Mouse (Mus musculus): ENCODE measurements around the gene Ogdh.
"Not testable (repeated sequence)": the region's sequence is repeated elsewhere in the genome, so short reads cannot be mapped to it uniquely, and the experiment has no call there.

Gene Ogdh

DNA sequence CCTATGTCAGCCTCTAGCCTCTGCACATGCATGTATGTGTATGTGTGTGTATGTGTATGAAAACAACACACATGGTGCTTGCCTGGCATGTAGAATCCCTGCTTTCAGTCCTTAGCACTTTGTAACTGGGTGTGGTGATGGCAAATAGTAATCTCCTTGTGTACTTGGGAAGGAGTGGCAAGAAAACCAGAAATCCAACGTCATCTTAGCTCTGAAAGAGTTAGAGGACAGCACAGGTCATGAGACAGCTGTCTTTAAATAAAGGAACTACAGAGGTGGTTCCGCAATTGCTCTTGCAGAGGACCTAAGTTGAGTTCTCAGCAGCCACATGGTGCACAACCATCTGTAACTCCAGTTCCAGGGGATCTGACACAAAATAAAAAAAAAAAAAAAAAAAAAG is 8.0 kb downstream of the Ogdh start:
- no peak for DNase-seq

DNA sequence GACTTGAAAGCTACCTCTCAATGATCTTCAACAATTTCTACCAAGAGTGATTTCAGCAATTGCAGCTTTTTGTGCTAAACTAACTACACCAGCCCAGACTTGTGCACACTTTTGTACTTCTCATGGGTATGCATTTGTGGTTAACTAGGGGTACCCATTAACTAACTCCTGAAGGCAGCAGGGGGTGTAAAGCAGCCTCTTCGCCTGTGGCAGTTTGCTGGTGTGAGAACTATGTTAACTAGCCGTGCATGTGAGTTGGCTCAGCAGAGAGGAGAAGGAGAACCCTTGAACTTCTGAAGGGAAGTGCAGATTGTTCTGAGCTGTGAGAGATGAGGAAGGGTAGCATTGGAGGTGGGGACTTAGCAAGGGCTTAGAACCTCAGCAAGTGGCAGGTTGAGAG is 11.4 kb downstream of the Ogdh start:
- no peak for DNase-seq

GRCm38 (mm10) chr11:6305943-6306430 is 14.6 kb downstream of the Ogdh start:
- no peak for DNase-seq

GRCm38 (mm10) chr11:6308181-6308580 is 16.7 kb downstream of the Ogdh start:
- no peak for DNase-seq

GRCm38 (mm10) chr11:6313874-6314406 is 22.5 kb downstream of the Ogdh start:
- DNase-seq: no peak

- no peak for DNase-seq
Observed at GRCm38 (mm10) chr11:6316821-6317220, 25.4 kb downstream of the Ogdh start.

DNA sequence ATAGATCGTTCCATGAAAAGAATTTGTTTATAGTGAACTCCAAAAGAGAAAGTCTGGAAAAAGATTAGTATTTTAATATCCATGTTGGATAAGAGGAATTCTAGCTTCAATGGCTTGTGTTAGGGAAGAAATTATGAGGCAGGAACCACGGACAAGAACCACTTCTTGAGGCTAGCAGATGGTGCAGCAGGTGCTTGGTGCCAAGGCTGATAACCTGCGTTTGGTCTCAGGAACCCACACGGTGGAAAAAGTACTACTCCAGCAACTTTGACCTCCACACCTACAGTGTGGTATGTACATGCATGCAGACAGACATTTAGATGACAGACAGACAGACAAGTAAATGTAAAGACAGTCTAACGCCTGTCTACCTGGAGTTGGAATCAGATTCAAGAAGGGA is 27.1 kb downstream of the Ogdh start:
- DNase-seq: no peak

- no peak for DNase-seq
Observed at GRCm38 (mm10) chr11:6319374-6319773, 27.9 kb downstream of the Ogdh start.

DNA sequence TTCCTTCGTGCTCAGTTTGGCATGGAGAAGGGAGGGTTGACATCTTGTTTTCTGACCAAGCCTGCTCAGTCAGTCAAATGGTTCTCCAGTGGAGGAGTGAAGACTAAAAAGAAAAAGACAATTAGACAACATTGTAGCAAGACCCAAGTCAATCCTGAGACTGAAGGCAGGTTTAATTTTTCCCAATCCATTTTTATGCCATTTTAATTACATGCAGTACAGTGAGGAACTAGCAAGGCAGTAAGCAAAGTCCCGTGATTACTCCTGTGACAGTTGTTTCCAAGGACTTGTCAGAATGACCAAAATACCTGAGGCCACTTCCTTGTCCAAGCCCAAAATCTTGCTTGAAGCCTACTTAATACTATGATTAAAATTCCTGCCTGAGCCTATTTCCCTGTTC is 30.7 kb downstream of the Ogdh start:
- DNase-seq: no peak

DNA sequence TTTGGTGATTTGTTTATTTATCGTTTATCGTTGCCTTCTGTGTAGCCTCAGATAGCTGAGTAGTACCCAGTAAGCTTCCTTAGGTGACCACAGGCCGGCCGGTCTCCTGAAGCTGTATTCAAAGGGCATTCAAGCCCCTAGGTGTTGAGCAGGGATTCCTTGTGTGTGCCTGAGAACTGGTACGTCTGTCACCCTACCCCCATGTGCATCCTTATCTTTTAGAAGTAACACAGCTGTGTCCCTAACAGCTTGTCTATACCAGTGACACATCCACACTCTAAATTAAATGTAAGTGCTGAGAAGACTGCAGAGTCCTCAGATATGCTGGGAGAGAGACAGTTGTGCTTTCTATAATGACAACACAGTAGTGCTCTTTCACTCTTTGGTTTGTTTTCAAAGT is 31.9 kb downstream of the Ogdh start:
- no peak for DNase-seq

- no peak for DNase-seq
Observed at GRCm38 (mm10) chr11:6331256-6331655, 39.8 kb downstream of the Ogdh start.

DNA sequence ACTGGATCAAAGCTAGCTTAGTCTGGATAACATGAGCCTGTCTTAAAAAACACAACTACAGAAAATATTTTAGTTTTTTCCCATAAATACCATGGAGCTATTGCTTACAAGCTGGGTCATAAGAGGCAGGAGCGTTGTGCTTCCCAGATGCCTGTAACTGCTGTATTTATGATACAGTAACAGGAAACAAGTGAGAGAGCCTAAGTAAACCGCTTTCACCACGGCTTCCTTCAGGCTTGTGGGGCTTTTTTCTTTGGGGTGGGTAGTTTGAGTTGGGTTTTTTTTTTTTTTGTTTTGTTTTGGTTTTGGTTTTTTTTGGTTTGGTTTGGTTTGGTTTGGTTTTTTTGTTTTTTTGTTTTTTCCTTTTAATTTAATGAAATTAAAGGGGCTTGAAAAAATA is 41.2 kb downstream of the Ogdh start:
- DNase-seq: no peak

- DNase-seq: no peak
Observed at GRCm38 (mm10) chr11:6333403-6333802, 42.0 kb downstream of the Ogdh start.

DNA sequence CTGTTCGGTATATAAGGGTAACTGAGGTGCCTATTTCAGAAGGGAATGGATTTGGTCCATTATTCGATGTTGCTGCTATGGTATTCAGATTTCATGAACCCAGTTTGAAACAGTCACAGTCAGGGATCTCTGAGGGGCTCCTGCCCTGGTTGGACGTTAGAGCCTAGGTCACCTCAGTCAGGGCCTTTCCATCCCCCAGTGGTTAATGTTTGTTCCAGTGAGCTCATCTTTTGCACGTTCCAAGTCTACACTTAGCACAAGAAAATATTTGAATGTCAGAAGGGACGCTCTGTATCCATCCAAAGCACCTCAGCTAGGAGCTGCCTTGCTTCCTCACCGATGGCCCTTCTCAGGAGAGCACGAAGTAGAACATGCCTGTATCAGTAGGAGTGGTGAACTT is 43.9 kb downstream of the Ogdh start:
- no peak for DNase-seq

DNA sequence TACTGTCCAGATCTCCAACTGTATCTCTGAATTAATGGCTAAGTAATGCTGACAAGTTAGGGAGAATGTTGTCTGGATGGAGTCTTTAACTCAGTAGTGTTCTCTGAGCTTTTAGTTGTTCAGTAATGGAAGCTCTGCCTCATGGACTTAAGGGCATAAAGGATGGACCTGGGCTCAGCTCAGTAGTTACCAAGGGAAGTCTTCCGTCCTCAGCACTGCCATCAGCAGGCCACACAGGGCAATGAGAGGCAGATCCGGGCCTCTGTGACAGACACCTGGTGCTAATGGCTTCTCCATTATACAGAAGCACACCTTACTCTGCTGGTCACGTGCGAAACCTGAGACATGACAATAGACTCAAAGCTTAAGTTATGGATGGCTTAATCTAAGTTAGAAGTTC is 45.3 kb downstream of the Ogdh start:
- DNase-seq: no peak

DNA sequence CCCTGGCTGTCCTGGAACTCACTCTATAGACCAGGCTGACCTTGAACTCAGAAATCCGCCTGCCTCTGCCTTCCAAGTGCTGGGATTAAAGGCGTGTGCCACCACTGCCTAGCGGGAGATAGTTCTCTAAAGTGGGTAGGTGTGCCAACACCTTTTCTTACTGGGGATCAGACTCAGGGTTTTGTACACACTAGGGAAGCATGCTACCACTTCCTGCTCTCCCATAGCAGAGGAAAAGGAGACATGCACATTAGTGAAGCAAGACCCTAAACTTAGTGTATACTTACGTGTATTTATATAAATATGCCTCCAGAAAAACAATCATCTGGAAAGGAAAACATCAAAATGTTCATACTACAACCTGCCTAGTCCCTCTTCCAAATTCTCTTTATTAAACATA is 54.5 kb downstream of the Ogdh start:
- DNase-seq: no peak

GRCm38 (mm10) chr11:6346966-6347365 is 55.5 kb downstream of the Ogdh start:
- no peak for DNase-seq

DNA sequence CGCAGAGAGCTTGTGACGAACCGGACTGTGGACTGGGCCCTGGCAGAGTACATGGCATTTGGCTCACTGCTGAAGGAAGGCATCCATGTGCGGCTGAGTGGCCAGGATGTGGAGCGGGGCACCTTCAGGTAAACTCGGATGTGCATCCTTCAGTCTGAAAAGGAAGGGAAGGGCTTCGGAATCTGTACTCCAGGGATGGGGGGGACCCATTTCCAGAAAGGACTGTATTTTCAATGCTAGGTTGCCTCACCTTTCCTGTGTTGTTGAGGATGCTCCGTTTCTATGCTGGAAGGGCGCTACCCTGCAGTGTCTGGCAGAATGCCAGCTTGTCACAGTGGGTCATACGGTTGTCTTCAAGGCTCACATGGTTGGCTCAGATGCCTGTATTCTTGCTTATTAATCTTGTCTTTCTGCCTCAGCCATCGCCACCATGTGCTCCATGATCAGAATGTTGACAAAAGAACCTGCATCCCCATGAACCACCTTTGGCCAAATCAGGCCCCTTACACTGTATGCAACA is 57.3 kb downstream of the Ogdh start:
- no peak for DNase-seq

DNA sequence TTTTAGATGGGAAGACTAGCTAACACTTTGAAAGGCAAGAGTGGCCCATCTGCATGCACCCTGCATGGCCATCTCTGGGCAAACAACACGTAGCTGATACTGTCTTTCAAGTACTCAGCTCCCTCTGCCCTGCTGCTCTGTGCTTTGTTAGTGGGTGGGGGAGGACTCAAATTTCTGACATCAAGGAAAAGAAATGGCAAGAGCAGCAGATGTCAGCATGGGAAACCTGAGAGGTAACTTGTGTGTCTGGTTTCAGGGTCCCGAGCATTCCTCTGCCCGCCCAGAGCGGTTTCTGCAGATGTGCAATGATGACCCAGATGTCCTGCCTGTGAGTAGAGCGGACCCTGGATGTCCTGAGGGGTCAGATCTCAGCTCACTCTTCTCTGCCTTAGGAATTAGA is 58.2 kb downstream of the Ogdh start:
- DNase-seq: no peak

DNA sequence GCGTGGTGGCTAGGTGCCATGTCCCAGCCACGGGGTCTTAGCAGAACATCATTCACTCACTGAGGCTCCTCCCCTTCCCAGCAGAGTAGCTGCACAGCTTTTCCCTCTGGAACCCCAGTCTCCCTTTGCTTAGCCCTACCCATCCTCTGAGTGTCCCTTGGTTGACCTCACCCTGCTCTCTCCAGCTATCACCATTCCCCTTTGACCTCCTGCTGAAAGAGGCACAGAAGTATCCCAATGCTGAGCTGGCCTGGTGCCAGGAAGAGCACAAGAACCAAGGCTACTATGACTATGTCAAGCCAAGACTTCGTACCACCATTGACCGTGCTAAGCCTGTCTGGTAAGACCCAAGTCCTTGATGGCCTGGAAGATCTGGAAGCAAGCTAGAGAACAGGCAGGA is 63.7 kb downstream of the Ogdh start:
- DNase-seq: no peak

DNA sequence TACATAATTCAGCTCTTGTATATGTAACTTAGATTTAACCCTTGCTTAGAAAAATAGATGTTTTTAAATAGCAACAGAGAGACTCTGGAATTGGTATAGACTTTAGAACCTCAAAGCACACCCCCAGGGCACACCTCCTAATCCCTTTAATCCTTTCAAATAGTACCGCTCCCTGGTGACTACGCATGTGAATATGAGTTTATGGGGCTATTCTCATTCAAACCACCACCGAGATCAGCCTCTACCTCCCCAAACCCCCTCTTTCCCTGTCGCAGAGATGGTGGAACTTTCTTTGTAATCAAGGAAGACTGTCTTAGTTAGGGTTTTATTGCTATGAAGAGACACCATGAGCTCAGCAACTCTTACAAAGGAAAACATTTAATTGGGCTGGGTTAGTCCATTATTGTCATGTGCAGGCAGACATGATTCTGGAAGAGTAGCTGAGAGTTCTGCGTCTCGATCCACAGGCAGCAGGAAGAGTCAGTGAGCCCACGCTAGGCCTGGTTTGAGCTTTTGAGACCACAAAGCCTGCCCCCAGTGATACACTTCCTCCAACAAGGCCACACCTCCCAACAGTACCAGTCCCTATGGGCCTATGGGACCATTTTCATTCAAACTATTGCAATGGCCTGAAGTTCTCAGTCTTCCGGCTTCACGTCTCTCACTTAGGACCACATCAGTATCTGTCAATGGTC is 73.3 kb downstream of the Ogdh start:
- no peak for DNase-seq

GRCm38 (mm10) chr11:6365885-6366284 is 74.5 kb downstream of the Ogdh start:
- DNase-seq: peak; percentile 81 to 84

DNA sequence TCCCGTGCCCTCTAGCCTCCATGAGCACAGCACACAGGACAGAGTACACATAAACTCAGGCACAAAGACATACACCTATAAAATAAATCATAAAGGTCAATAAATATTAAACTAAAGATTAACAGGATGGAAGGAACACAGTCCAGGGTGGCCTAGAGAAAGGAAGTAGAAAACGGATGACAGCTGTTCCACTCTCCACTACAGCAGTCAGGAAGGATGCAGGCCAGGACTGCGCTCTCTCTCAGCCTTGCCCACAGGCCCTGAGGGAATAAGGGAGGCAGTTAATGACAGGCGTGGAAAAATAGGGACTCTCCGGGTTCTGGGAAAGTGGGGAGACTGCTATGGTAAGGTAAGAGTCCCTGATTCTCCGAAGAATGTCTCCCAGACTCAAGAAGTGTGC is 75.0 kb downstream of the Ogdh start:
- DNase-seq: no peak

DNA sequence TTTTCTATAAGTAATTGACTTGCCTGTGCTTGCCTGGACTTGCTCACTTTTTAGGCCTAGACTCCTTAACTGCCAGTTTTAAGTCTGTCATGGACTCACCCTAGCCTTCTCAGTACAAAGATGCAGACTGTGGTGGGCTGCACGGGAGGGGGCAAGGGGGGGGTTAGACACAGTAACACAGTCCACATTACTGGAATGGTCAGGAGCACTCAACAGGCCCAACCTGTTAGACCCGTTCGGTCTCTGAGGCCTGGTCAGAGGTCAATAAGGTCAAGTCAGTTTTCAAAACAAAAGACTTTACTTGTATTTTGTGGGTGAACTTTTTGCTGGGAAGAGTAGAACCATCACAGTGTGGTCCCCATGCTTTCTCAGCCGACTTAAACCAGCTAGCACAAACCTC is 75.7 kb downstream of the Ogdh start:
- DNase-seq: no peak

GRCm38 (mm10) chr11:6367986-6368385 is 76.6 kb downstream of the Ogdh start:
- DNase-seq: not testable (repeated sequence)

All from B cell, adult 2 months (primary cell).